Mouse (Mus musculus) hindbrain, embryonic 11.5 days (tissue): ENCODE results near the gene Pmpca. TPM values are rescaled to one million over a fixed set of nuclear protein-coding genes. Genes with fewer than 3 reads are reported as not detected.

ENCODE experiments used
- ATAC-seq: fragments of 200-750 bp; cut with Nextera tagmentation; 2 replicates; pipeline ENCODE4 v1.8.0; 2017; ENCODE audit warnings: mild to moderate bottlenecking, moderate TSS enrichment, moderate library complexity; ENCODE audit not compliant: low FRiP score
- DNase-seq: peaks from one replicate; pipeline ENCODE4 v3.0.0-alpha.2; 2015; ENCODE audit warnings: low spot score
- H3K27ac ChIP-seq: fragments of 300-500 bp; sonication (generic); 2 replicates; pipeline ENCODE4 v1.5.1; 2014; ENCODE audit warnings: mild to moderate bottlenecking, low read depth, low read length
- H3K27me3 ChIP-seq: fragments of 300-500 bp; sonication (generic); 2 replicates; pipeline ENCODE4 v1.6.1; 2014; ENCODE audit warnings: mild to moderate bottlenecking, low read length, moderate library complexity, mixed read lengths; ENCODE audit not compliant: control insufficient read depth, insufficient read depth
- H3K36me3 ChIP-seq: fragments of 300-500 bp; sonication (generic); 2 replicates; pipeline ENCODE4 v1.6.1; 2014; ENCODE audit warnings: mild to moderate bottlenecking, low read length, moderate library complexity, mixed read lengths; ENCODE audit not compliant: control insufficient read depth, insufficient read depth
- H3K4me1 ChIP-seq: fragments of 300-500 bp; sonication (generic); replicated peaks from 2 replicates; pipeline ENCODE4 v1.6.1; 2014; ENCODE audit warnings: low read length, mixed read lengths; ENCODE audit not compliant: control insufficient read depth, insufficient read depth
- H3K4me2 ChIP-seq: fragments of 300-500 bp; sonication (generic); replicated peaks from 2 replicates; pipeline ENCODE4 v1.6.1; 2014; ENCODE audit warnings: mild to moderate bottlenecking, low read depth, low read length
- H3K4me3 ChIP-seq: fragments of 300-500 bp; sonication (generic); 2 replicates; pipeline ENCODE4 v1.5.1; 2014; ENCODE audit warnings: low read depth, low read length
- H3K9ac ChIP-seq: fragments of 300-500 bp; sonication (generic); 2 replicates; pipeline ENCODE4 v1.6.1; 2014; ENCODE audit warnings: low read depth, low read length
- H3K9me3 ChIP-seq: fragments of 300-500 bp; sonication (generic); 2 replicates; pipeline ENCODE4 v1.6.1; 2016; ENCODE audit warnings: low read length; ENCODE audit not compliant: control insufficient read depth
- WGBS: fragments of 180-500 bp; shearing (Covaris S2); extraction: QIAGEN DNeasy Blood & Tissue Kit; methylation state at CpG from one replicate; pipeline ENCODE4 v1.1.7; 2014; 5-methylcytosine and 5-hydroxymethylcytosine counted together
- polyA plus RNA-seq: library from polyadenylated mRNA; unstranded; fragments of >200 nt; fragmentation: Nextera tagmentation; extraction: Ambion mirVana; gene quantifications from 2 replicates; pipeline ENCODE4 v1.2.1, GENCODE M21; 2014

Gene Pmpca
- polyA plus RNA-seq, 1 experiment from 2014 or later, result 94.4 TPM

GRCm38 (mm10) chr2:26408515-26409356, 19.6 kb downstream of the Pmpca start, which contains the start of gene Inpp5e:
TSS of gene Inpp5e (minus strand) at chr2:26409203.
- H3K4me2 ChIP-seq, result peak within 1 kb of the TSS; percentile 92
- peak within 1 kb of the TSS; percentile 90 for H3K4me3 ChIP-seq
- peak within 1 kb of the TSS; percentile 75 for H3K27ac ChIP-seq
- H3K27me3 ChIP-seq, result no peaks in the 10 kb centered on the region
- H3K36me3 ChIP-seq, result peaks cover 4% of the 10 kb centered on the region
- DNase-seq (peak; percentile 99), ATAC-seq (peak; percentile 96)
- H3K9me3 ChIP-seq, result no peaks in the 10 kb centered on the region
- peak within 1 kb of the TSS; percentile 92 for H3K9ac ChIP-seq
- peaks cover 17% of the 10 kb centered on the region for H3K4me1 ChIP-seq
- under 1% methylated on average over 43 of the region's 57 CpGs for WGBS

- H3K36me3 ChIP-seq, result peaks cover 4% of the 10 kb centered on the region
- DNase-seq (no peak), ATAC-seq (peak; percentile 31; the same call in 1 of the 2 replicates)
- no peaks in the 10 kb centered on the region for H3K9me3 ChIP-seq
- H3K4me2 ChIP-seq, result no peak overlapping the region; the same call in 1 of the 2 replicates
- no peak overlapping the region for H3K27ac ChIP-seq
- H3K9ac ChIP-seq, result no peak overlapping the region; the same call in 1 of the 2 replicates
- H3K4me1 ChIP-seq, result peaks cover 17% of the 10 kb centered on the region
- no peak overlapping the region; the same call in 1 of the 2 replicates for H3K4me3 ChIP-seq
- 56% methylated on average over 3 of the region's 3 CpGs for WGBS
- H3K27me3 ChIP-seq, result no peaks in the 10 kb centered on the region
Observed at GRCm38 (mm10) chr2:26409362-26409761, 20.2 kb downstream of the Pmpca start.

GRCm38 (mm10) chr2:26410091-26410490, 21.0 kb downstream of the Pmpca start:
- Histone ChIP-seq H3K4me1 (peaks cover 17% of the 10 kb centered on the region), H3K27me3 (no peaks in the 10 kb centered on the region), H3K4me3 (no peak overlapping the region), H3K36me3 (peaks cover 4% of the 10 kb centered on the region), H3K9me3 (no peaks in the 10 kb centered on the region), H3K27ac (no peak overlapping the region), H3K4me2 (no peak overlapping the region), H3K9ac (no peak overlapping the region)
- DNase-seq (no peak), ATAC-seq (no peak)
- WGBS, result 71% methylated on average over 5 of the region's 5 CpGs

DNA sequence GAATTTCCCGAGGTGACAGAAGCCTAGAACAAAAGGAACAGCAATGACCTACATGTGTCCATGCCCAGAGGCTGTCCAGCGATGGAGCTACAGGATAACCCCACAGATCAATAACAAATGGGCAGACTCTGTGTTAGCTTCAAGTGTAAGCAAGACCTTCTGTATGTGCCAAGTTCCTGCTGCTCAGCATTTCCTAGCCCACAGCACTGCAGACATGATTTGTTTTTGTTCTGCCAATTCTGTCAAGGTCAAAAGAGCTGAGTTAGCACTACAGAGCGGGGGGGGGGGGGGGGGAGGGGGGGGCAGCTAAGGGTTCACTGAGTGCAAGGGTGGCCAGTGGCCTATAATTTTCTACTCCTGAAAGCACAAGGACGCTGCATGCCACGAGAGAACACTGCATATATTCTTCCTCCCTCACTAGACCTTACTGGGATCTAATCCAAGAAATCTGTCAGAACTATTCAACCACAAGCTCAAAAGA, 21.8 kb downstream of the Pmpca start:
- no peak overlapping the region for H3K4me2 ChIP-seq
- H3K36me3 ChIP-seq, result peaks cover 4% of the 10 kb centered on the region
- no peak overlapping the region for H3K27ac ChIP-seq
- H3K27me3 ChIP-seq, result no peaks in the 10 kb centered on the region
- H3K9ac ChIP-seq, result no peak overlapping the region
- no peak for DNase-seq
- peaks cover 15% of the 10 kb centered on the region for H3K4me1 ChIP-seq
- H3K4me3 ChIP-seq, result no peak overlapping the region
- H3K9me3 ChIP-seq, result no peaks in the 10 kb centered on the region
- 91% methylated on average over 4 of the region's 5 CpGs for WGBS
- ATAC-seq, result no peak

- no peak overlapping the region for H3K4me3 ChIP-seq
- no peak overlapping the region for H3K4me2 ChIP-seq
- no peaks in the 10 kb centered on the region for H3K27me3 ChIP-seq
- H3K36me3 ChIP-seq, result peaks cover 11% of the 10 kb centered on the region
- H3K9me3 ChIP-seq, result no peaks in the 10 kb centered on the region
- H3K27ac ChIP-seq, result no peak overlapping the region
- ATAC-seq (no peak), DNase-seq (no peak)
- no peaks in the 10 kb centered on the region for H3K4me1 ChIP-seq
- no peak overlapping the region for H3K9ac ChIP-seq
Observed at GRCm38 (mm10) chr2:26417066-26417465, 27.9 kb downstream of the Pmpca start.

GRCm38 (mm10) chr2:26418120-26418519, 29.0 kb downstream of the Pmpca start:
- Histone ChIP-seq H3K36me3 (peaks cover 13% of the 10 kb centered on the region), H3K4me2 (no peak overlapping the region), H3K4me3 (no peak overlapping the region), H3K4me1 (no peaks in the 10 kb centered on the region), H3K27me3 (no peaks in the 10 kb centered on the region), H3K9me3 (no peaks in the 10 kb centered on the region), H3K9ac (no peak overlapping the region), H3K27ac (no peak overlapping the region)
- WGBS, result 88% methylated on average over 1 of the region's 1 CpGs
- no peak for ATAC-seq
- no peak for DNase-seq

DNA sequence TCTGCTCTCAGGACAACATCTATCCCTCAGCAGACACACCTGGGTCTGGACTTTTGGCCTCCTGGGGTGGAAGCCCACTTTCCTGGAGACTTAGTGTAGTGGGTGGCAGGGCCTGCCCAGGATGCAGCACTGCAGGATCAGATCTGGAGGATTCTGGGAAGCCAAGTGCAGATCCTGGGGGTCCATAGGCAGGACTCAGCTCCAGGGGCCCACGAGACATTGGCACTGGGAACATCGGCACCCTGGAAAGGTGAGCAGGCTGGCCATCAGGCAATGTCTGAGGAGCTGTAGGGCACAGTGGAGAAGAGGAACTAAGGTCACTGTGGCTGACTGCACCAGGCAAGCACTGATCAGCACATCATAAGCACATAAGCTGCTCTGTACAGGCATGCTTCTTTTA, 32.8 kb downstream of the Pmpca start:
- Histone ChIP-seq H3K4me1 (no peaks in the 10 kb centered on the region), H3K4me2 (no peak overlapping the region), H3K36me3 (peaks cover 27% of the 10 kb centered on the region), H3K4me3 (no peak overlapping the region), H3K27me3 (no peaks in the 10 kb centered on the region), H3K9me3 (no peaks in the 10 kb centered on the region), H3K9ac (no peak overlapping the region), H3K27ac (no peak overlapping the region)
- 87% methylated on average over 2 of the region's 2 CpGs for WGBS
- no peak for DNase-seq
- no peak for ATAC-seq

DNA sequence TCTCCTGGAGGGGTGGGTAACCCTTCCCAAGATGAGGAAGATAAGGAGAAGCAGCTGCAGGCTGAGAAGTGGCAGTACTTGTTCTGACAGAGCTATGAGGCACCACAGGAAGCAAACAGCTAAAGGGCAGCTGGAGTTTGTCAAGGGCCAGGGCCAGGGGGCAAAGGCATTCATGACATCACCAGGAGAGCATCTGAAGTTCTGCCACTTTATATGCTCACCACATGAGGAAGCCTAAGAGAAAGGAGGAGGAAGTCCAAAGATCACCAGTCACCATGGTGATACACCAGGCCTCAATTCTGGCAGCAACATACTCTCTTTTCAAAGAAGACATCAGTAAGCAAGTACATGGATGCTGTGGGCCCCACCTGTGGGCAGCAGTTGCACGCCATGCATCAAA, 33.9 kb downstream of the Pmpca start:
- no peak overlapping the region for H3K4me2 ChIP-seq
- H3K27me3 ChIP-seq, result no peaks in the 10 kb centered on the region
- ATAC-seq (no peak), DNase-seq (no peak)
- H3K4me1 ChIP-seq, result no peaks in the 10 kb centered on the region
- no peak overlapping the region for H3K27ac ChIP-seq
- no peak overlapping the region for H3K9ac ChIP-seq
- no peak overlapping the region for H3K4me3 ChIP-seq
- peaks cover 35% of the 10 kb centered on the region for H3K36me3 ChIP-seq
- no peaks in the 10 kb centered on the region for H3K9me3 ChIP-seq
- WGBS, result 96% methylated on average over 1 of the region's 1 CpGs

GRCm38 (mm10) chr2:26424541-26424940, 35.4 kb downstream of the Pmpca start:
- Histone ChIP-seq H3K9ac (no peak overlapping the region), H3K36me3 (peaks cover 39% of the 10 kb centered on the region), H3K4me3 (no peak overlapping the region), H3K9me3 (no peaks in the 10 kb centered on the region), H3K4me2 (no peak overlapping the region), H3K27ac (no peak overlapping the region), H3K4me1 (no peaks in the 10 kb centered on the region), H3K27me3 (no peaks in the 10 kb centered on the region)
- ATAC-seq (no peak), DNase-seq (no peak)
- 93% methylated on average over 2 of the region's 2 CpGs for WGBS
